Mouse (Mus musculus) neutrophil, adult 83 days (primary cell): Measurements from ENCODE around the gene Ccnj. TPM values are rescaled to one million over a fixed set of nuclear protein-coding genes. Genes with fewer than 3 reads are reported as not detected.

Experiments used
- total RNA-seq, 2 experiments: library from RNA; stranded (reverse); gene quantifications; one replicate each; pipeline ENCODE4 v1.2.4; 2023

Ccnj gene
- total RNA-seq, result 1 to 10 TPM; 4.9 to 5.6 TPM

GRCm38 (mm10) chr19:40830703-40831415 is at the start of gene Ccnj:
Gene Ccnj (plus strand): TSS chr19:40831279.

GRCm38 (mm10) chr19:40894519-40895392 is 63.7 kb downstream of the Ccnj start, which contains the start of gene Zfp518a:
Gene Zfp518a (plus strand): TSS chr19:40894705.

Other genes starting within 250 kb of the Ccnj start
- 10 to 100 TPM; 12.9 to 18.1 TPM for gene Aldh18a1, start 242.8 kb upstream of the Ccnj start, total RNA-seq
- 1 to 10 TPM; 4.6 to 6.9 TPM for gene Tctn3, start 219.0 kb upstream of the Ccnj start, total RNA-seq
- 10 to 100 TPM; 75.0 to 82.6 TPM for gene Entpd1, start 218.9 kb upstream of the Ccnj start, total RNA-seq
- under 1 TPM; 0.15 to 0.51 TPM for gene Cc2d2b, start 82.5 kb upstream of the Ccnj start, total RNA-seq
- gene Zfp518a, start 63.4 kb downstream of the Ccnj start, total RNA-seq, result 10 to 100 TPM; 17.3 to 18.0 TPM
- 1 to 10 TPM; 4.2 to 4.6 TPM for gene Blnk, start 163.3 kb downstream of the Ccnj start, total RNA-seq
- 1 to 10 TPM in 1 of 2 experiments, under 1 TPM in 1; 0.75 to 3.2 TPM for gene Dntt, start 198.0 kb downstream of the Ccnj start, total RNA-seq
- not detected for gene Opalin, start 245.8 kb downstream of the Ccnj start, total RNA-seq